Mouse (Mus musculus): ENCODE measurements around the gene Zbtb8os.

The Zbtb8os gene

GRCm38 (mm10) chr4:129379805-129380204, 44.3 kb downstream of the Zbtb8os start:
- DNase-seq, result no peak

GRCm38 (mm10) chr4:129381148-129381547, 45.7 kb downstream of the Zbtb8os start:
- no peak for DNase-seq

GRCm38 (mm10) chr4:129382029-129382428, 46.5 kb downstream of the Zbtb8os start:
- no peak for DNase-seq

GRCm38 (mm10) chr4:129382488-129382887, 47.0 kb downstream of the Zbtb8os start:
- DNase-seq, result no peak

GRCm38 (mm10) chr4:129383586-129383985, 48.1 kb downstream of the Zbtb8os start:
- DNase-seq, result no peak

- no peak for DNase-seq
Observed at GRCm38 (mm10) chr4:129384440-129384839, 48.9 kb downstream of the Zbtb8os start.

- no peak for DNase-seq
Observed at GRCm38 (mm10) chr4:129385685-129386084, 50.2 kb downstream of the Zbtb8os start.

- DNase-seq, result no peak
Observed at GRCm38 (mm10) chr4:129386269-129386946, 50.9 kb downstream of the Zbtb8os start.

GRCm38 (mm10) chr4:129386989-129387388, 51.5 kb downstream of the Zbtb8os start:
- no peak for DNase-seq

GRCm38 (mm10) chr4:129388404-129388803, 52.9 kb downstream of the Zbtb8os start:
- no peak for DNase-seq

GRCm38 (mm10) chr4:129390216-129390743, 54.8 kb downstream of the Zbtb8os start:
- DNase-seq, result no peak

- no peak for DNase-seq
Observed at GRCm38 (mm10) chr4:129390936-129391557, 55.6 kb downstream of the Zbtb8os start.

GRCm38 (mm10) chr4:129394089-129394870, 58.8 kb downstream of the Zbtb8os start:
- DNase-seq, result no peak

GRCm38 (mm10) chr4:129396960-129397359, 61.5 kb downstream of the Zbtb8os start:
- DNase-seq, result no peak

- no peak for DNase-seq
Observed at GRCm38 (mm10) chr4:129399813-129400212, 64.3 kb downstream of the Zbtb8os start.

Measured in cerebellum, adult 8-10 months (tissue).